Mouse (Mus musculus): ENCODE data around the gene Gabbr2.

Gene Gabbr2

GRCm38 (mm10) chr4:46858899-46859298, 132.8 kb downstream of the Gabbr2 start:
- peak; percentile 61 for DNase-seq

GRCm38 (mm10) chr4:46856145-46856544, 135.5 kb downstream of the Gabbr2 start:
- no peak for DNase-seq

- peak; percentile 7 for DNase-seq
Observed at GRCm38 (mm10) chr4:46854686-46855385, 136.8 kb downstream of the Gabbr2 start.

- no peak for DNase-seq
Observed at GRCm38 (mm10) chr4:46853852-46854460, 137.7 kb downstream of the Gabbr2 start.

GRCm38 (mm10) chr4:46847745-46848144, 143.9 kb downstream of the Gabbr2 start:
- DNase-seq: no peak

GRCm38 (mm10) chr4:46846396-46846795, 145.3 kb downstream of the Gabbr2 start:
- no peak for DNase-seq

GRCm38 (mm10) chr4:46844982-46845643, 146.6 kb downstream of the Gabbr2 start:
- no peak for DNase-seq

- DNase-seq: no peak
Observed at GRCm38 (mm10) chr4:46844567-46844966, 147.1 kb downstream of the Gabbr2 start.

GRCm38 (mm10) chr4:46842596-46842995, 149.1 kb downstream of the Gabbr2 start:
- DNase-seq: no peak

- DNase-seq: no peak
Observed at GRCm38 (mm10) chr4:46840146-46840545, 151.5 kb downstream of the Gabbr2 start.

GRCm38 (mm10) chr4:46837362-46837761, 154.3 kb downstream of the Gabbr2 start:
- DNase-seq: no peak

- no peak for DNase-seq
Observed at GRCm38 (mm10) chr4:46836065-46836464, 155.6 kb downstream of the Gabbr2 start.

GRCm38 (mm10) chr4:46835064-46835463, 156.6 kb downstream of the Gabbr2 start:
- DNase-seq: no peak

GRCm38 (mm10) chr4:46832834-46833544, 158.7 kb downstream of the Gabbr2 start:
- no peak for DNase-seq

GRCm38 (mm10) chr4:46829656-46830055, 162.0 kb downstream of the Gabbr2 start:
- DNase-seq: no peak

GRCm38 (mm10) chr4:46828141-46828571, 163.5 kb downstream of the Gabbr2 start:
- DNase-seq: no peak

- no peak for DNase-seq
Observed at GRCm38 (mm10) chr4:46827471-46827870, 164.2 kb downstream of the Gabbr2 start.

GRCm38 (mm10) chr4:46825846-46826529, 165.7 kb downstream of the Gabbr2 start:
- DNase-seq: no peak

GRCm38 (mm10) chr4:46823738-46824137, 167.9 kb downstream of the Gabbr2 start:
- no peak for DNase-seq

- DNase-seq: no peak
Observed at GRCm38 (mm10) chr4:46821709-46822108, 170.0 kb downstream of the Gabbr2 start.

GRCm38 (mm10) chr4:46814954-46815353, 176.7 kb downstream of the Gabbr2 start:
- no peak for DNase-seq

GRCm38 (mm10) chr4:46814236-46814635, 177.4 kb downstream of the Gabbr2 start:
- no peak for DNase-seq

- DNase-seq: no peak
Observed at GRCm38 (mm10) chr4:46811165-46811564, 180.5 kb downstream of the Gabbr2 start.
